Mouse (Mus musculus): ENCODE measurements around the gene Zcwpw1. TPM values are rescaled to one million over a fixed set of nuclear protein-coding genes. Genes with fewer than 3 reads are reported as not detected.
A peak's percentile ranks its signal among the peaks of the same experiment; 100 is the strongest.

Zcwpw1 gene
- polyA plus RNA-seq, 1 experiment from 2014 or later = 2.4 TPM

DNA sequence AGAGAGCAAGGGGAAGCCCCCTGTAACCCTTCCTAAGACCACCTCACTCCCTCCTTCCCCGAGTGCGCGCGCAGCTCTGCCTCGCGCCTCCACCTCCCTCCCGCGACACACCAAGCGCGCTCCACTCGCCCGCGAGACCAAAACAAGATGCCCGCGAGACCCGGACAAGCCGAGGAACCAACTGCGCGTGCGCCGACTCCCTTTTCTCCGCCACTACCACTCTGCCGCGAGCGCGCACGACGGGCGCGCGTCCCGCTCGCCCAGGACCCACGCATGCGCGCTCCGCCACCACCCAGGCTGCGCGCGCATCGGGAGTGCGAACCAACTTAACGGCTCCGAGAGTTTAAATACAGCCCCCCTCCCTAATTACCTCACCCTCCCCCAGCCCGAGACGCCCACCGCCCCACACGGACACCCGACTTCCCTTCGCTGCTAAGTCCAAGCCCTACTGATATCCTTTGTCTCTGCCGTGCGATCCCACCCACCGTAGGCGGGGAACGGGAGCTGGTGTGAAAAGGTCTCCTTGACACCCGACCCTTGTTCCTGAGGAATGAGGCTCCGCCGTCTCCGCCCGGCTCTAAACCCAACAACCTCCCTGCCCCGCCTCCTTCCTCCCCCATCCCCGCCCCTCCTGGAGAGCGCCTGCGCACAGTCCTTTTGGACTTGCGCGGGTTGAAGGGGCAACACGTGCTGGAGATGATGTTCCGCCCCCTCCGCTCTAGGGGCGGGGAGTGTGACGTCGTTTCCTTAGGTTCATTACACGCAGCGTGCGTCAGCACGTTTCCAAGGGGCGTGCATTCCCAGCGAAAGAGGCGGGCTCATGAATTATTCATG, 1.3 kb upstream of the Zcwpw1 start:
- H3K4me1 ChIP-seq (ENCODE audit: insufficient read depth, low read depth, low read length) = peaks cover 26% of the 10 kb centered on the region
- TF ChIP-seq EP300 (IDR thresholded peaks at IDR 0.05) (no peak), CTCF (IDR thresholded peaks at IDR 0.05) (no peak)
- ATAC-seq = peak; percentile 90
- peak overlapping the region; percentile 63 for H3K4me3 ChIP-seq (ENCODE audit: low read depth, low read length)
- H3K9ac ChIP-seq (replicated peaks; ENCODE audit: low read depth) = peak overlapping the region; percentile 80
- peak overlapping the region; percentile 99 for H3K27ac ChIP-seq (ENCODE audit: low read length)
- DNase-seq (ENCODE audit: low spot score) = peak; percentile 99
- H3K9me3 ChIP-seq (ENCODE audit: low read length) = no peaks in the 10 kb centered on the region
- WGBS = under 1% methylated on average over 77 of the region's 79 CpGs
- H3K36me3 ChIP-seq (ENCODE audit: insufficient read depth, low read length) = peaks cover 7% of the 10 kb centered on the region
- no peaks in the 10 kb centered on the region for H3K27me3 ChIP-seq (replicated peaks; ENCODE audit: insufficient read depth, low read length)
- peak overlapping the region; percentile 85 for H3K4me2 ChIP-seq (replicated peaks; ENCODE audit: low read depth, low read length)

DNA sequence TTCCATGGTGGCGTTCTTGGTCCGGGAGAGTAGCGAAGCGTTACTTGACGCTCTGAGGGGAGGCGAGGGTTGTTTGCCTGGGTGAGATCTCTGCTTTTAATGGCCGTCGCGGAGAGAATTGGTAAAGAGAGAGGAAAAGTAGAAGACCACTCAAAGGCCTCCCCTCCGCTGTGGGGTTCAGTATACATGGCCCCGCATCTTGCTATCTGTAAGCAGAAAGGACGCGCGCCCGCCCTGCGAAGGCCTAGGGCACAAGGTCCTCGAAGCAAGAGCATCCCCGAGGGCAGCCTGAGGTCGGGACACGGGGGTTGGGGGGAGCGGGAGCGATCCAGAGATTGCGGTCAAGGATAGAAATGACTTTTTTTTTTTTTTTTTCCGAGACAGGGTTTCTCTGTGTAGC, 573 bp downstream of the Zcwpw1 start:
- Histone ChIP-seq H3K9ac (replicated peaks; ENCODE audit: low read depth) (no peak overlapping the region), H3K36me3 (ENCODE audit: insufficient read depth, low read length) (no peaks in the 10 kb centered on the region; the same call in 1 of the 2 replicates), H3K27ac (ENCODE audit: low read length) (no peak overlapping the region), H3K27me3 (replicated peaks; ENCODE audit: insufficient read depth, low read length) (no peaks in the 10 kb centered on the region), H3K4me1 (ENCODE audit: insufficient read depth, low read depth, low read length) (peaks cover 25% of the 10 kb centered on the region), H3K4me2 (replicated peaks; ENCODE audit: low read depth, low read length) (peak overlapping the region; percentile 85), H3K9me3 (ENCODE audit: low read length) (no peaks in the 10 kb centered on the region), H3K4me3 (ENCODE audit: low read depth, low read length) (peak overlapping the region; percentile 51; the same call in 1 of the 2 replicates)
- ATAC-seq (no peak), DNase-seq (ENCODE audit: low spot score) (no peak)
- 70% methylated on average over 24 of the region's 24 CpGs for WGBS
- no peak for TF ChIP-seq EP300 (IDR thresholded peaks at IDR 0.05)
- TF ChIP-seq CTCF (IDR thresholded peaks at IDR 0.05) = no peak

DNA sequence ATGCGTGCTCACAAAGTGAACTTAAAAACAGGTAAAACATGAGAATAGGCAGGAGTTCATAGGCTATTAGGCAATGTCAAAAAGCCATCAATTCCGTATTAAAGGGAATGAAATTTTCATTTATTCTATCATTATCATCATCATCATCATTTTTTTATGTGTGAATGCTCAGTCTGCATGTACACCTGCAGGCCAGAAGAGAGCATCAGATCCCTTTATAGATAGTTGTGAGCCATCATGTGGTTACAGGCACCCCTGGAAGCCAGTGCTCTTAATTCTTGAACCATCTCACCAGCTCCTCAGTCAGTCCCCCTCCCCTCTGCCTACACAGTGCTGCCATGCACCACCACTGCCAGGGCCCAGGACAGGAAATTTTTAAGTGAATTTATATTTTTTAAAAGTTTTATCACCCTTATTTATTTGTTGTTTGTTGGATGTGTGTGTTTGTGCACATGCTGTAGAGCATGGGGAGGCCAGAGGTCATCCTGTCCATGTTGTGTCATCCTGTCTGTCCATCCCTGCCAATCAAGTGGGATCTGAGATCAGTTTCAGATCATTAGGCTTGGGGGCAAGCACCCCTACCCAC, 1.4 kb downstream of the Zcwpw1 start:
- Histone ChIP-seq H3K4me1 (ENCODE audit: insufficient read depth, low read depth, low read length) (peaks cover 16% of the 10 kb centered on the region), H3K27ac (ENCODE audit: low read length) (no peak overlapping the region), H3K36me3 (ENCODE audit: insufficient read depth, low read length) (no peaks in the 10 kb centered on the region), H3K9me3 (ENCODE audit: low read length) (no peaks in the 10 kb centered on the region), H3K4me3 (ENCODE audit: low read depth, low read length) (no peak overlapping the region), H3K9ac (replicated peaks; ENCODE audit: low read depth) (no peak overlapping the region), H3K4me2 (replicated peaks; ENCODE audit: low read depth, low read length) (no peak overlapping the region), H3K27me3 (replicated peaks; ENCODE audit: insufficient read depth, low read length) (no peaks in the 10 kb centered on the region)
- DNase-seq (ENCODE audit: low spot score) = no peak
- 93% methylated on average over 2 of the region's 2 CpGs for WGBS
- no peak for ATAC-seq
- TF ChIP-seq CTCF (IDR thresholded peaks at IDR 0.05) (no peak), EP300 (IDR thresholded peaks at IDR 0.05) (no peak)

DNA sequence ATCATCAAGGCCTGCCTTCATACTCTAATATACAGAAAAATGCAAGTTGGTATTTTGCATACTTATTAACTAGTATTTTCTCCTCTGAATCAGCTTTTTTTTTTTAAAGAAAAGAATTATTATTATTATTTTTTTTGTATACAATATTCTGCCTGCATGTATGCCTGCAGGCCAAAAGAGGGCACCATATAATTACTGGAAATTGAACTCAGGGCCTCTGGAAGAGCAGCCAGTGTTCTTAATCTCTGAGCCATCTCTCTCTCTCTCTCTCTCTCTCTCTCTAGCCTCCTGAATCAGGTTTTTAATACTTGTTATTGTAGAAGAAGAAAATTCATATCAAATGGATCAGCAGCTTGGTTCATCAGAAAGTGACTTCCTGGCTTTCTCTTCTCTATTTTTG, 4.0 kb downstream of the Zcwpw1 start:
- H3K4me3 ChIP-seq (ENCODE audit: low read depth, low read length) = no peak overlapping the region
- no peak for ATAC-seq
- no peaks in the 10 kb centered on the region for H3K36me3 ChIP-seq (ENCODE audit: insufficient read depth, low read length)
- H3K27ac ChIP-seq (ENCODE audit: low read length) = no peak overlapping the region
- no peak overlapping the region for H3K9ac ChIP-seq (replicated peaks; ENCODE audit: low read depth)
- H3K4me2 ChIP-seq (replicated peaks; ENCODE audit: low read depth, low read length) = no peak overlapping the region
- DNase-seq (ENCODE audit: low spot score) = no peak
- H3K4me1 ChIP-seq (ENCODE audit: insufficient read depth, low read depth, low read length) = peaks cover 4% of the 10 kb centered on the region; the same call in 1 of the 2 replicates
- TF ChIP-seq EP300 (IDR thresholded peaks at IDR 0.05) (no peak), CTCF (IDR thresholded peaks at IDR 0.05) (peak; percentile 55)
- H3K9me3 ChIP-seq (ENCODE audit: low read length) = no peaks in the 10 kb centered on the region
- H3K27me3 ChIP-seq (replicated peaks; ENCODE audit: insufficient read depth, low read length) = no peaks in the 10 kb centered on the region

DNA sequence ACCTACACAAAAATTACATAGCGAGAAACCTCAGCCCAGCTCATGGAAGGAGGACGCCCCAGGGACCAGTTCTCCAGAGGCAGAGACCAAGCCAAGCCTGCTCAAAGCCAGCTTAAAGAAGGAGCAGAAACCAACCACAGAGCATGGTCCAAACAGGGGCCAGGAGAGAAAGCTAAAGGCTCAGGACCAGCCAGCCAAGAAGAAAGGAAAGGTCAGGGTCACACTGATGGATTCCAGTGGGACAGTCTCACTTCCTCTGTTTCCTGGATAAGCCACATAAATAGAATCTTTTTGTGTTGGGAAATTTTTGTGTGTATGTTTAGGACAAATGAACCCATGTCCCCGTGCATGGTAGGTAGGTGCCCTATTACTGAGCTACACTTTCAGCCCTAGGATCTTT, 9.0 kb downstream of the Zcwpw1 start:
- DNase-seq (ENCODE audit: low spot score) (no peak), ATAC-seq (no peak)
- H3K4me2 ChIP-seq (replicated peaks; ENCODE audit: low read depth, low read length) = no peak overlapping the region
- H3K27ac ChIP-seq (ENCODE audit: low read length) = no peak overlapping the region
- H3K4me1 ChIP-seq (ENCODE audit: insufficient read depth, low read depth, low read length) = no peaks in the 10 kb centered on the region
- no peaks in the 10 kb centered on the region for H3K36me3 ChIP-seq (ENCODE audit: insufficient read depth, low read length)
- H3K4me3 ChIP-seq (ENCODE audit: low read depth, low read length) = no peak overlapping the region
- H3K27me3 ChIP-seq (replicated peaks; ENCODE audit: insufficient read depth, low read length) = no peaks in the 10 kb centered on the region
- TF ChIP-seq EP300 (IDR thresholded peaks at IDR 0.05) (no peak), CTCF (IDR thresholded peaks at IDR 0.05) (no peak)
- WGBS = 71% methylated on average over 3 of the region's 3 CpGs
- H3K9me3 ChIP-seq (ENCODE audit: low read length) = no peaks in the 10 kb centered on the region
- H3K9ac ChIP-seq (replicated peaks; ENCODE audit: low read depth) = no peak overlapping the region

DNA sequence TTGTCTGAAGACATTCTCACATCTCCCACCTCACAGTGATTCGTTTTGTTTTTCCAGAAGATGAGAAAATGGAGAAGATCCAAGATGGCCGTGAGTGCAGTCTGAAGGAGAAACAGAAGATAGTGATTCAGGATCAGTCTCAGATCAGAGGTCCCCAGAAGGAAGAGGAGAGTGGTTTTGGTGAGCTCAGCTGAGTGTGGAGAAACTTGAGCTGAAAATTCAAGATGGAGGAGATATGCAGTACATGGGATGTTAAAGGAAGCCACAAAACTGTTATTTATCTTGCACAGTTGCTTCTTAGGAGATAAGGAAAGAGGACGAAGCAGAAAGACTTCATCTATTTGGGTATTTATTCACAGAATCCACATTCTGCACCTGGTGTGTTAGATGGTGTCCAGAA, 13.3 kb downstream of the Zcwpw1 start:
- WGBS = 79% methylated on average over 3 of the region's 3 CpGs
- no peak overlapping the region for H3K4me2 ChIP-seq (replicated peaks; ENCODE audit: low read depth, low read length)
- H3K27ac ChIP-seq (ENCODE audit: low read length) = no peak overlapping the region
- ATAC-seq = no peak
- H3K9me3 ChIP-seq (ENCODE audit: low read length) = no peaks in the 10 kb centered on the region
- TF ChIP-seq EP300 (IDR thresholded peaks at IDR 0.05) (no peak), CTCF (IDR thresholded peaks at IDR 0.05) (no peak)
- no peak for DNase-seq (ENCODE audit: low spot score)
- H3K4me3 ChIP-seq (ENCODE audit: low read depth, low read length) = no peak overlapping the region
- H3K9ac ChIP-seq (replicated peaks; ENCODE audit: low read depth) = no peak overlapping the region
- no peaks in the 10 kb centered on the region for H3K27me3 ChIP-seq (replicated peaks; ENCODE audit: insufficient read depth, low read length)
- no peaks in the 10 kb centered on the region for H3K4me1 ChIP-seq (ENCODE audit: insufficient read depth, low read depth, low read length)
- no peaks in the 10 kb centered on the region for H3K36me3 ChIP-seq (ENCODE audit: insufficient read depth, low read length)

Measured in lung, postnatal 0 days (tissue).